Mouse (Mus musculus) limb, embryonic 11.5 days (tissue): ENCODE results near the gene Alox8. TPM values are rescaled to one million over a fixed set of nuclear protein-coding genes. Genes with fewer than 3 reads are reported as not detected.

Experiments
- ATAC-seq: fragments of 200-750 bp; cut with Nextera tagmentation; 2 replicates; pipeline ENCODE4 v1.8.0; 2017; ENCODE audit warnings: low read depth; ENCODE audit not compliant: insufficient number of reproducible peaks, low FRiP score, low TSS enrichment
- DNase-seq: peaks from one replicate; pipeline ENCODE4 v3.0.0-alpha.2; 2015; ENCODE audit warnings: low spot score
- H3K27ac ChIP-seq: fragments of 300-500 bp; sonication (generic); replicated peaks from 2 replicates; pipeline ENCODE4 v1.5.1; 2014; ENCODE audit warnings: low read depth, mild to moderate bottlenecking, low read length
- H3K27me3 ChIP-seq: fragments of 300-500 bp; sonication (generic); 2 replicates; pipeline ENCODE4 v1.6.1; 2014; ENCODE audit warnings: mild to moderate bottlenecking, low read length, mixed read lengths; ENCODE audit not compliant: control insufficient read depth, insufficient read depth
- H3K36me3 ChIP-seq: fragments of 300-500 bp; sonication (generic); 2 replicates; pipeline ENCODE4 v1.6.1; 2014; ENCODE audit warnings: mild to moderate bottlenecking, low read length, moderate library complexity, mixed read lengths; ENCODE audit not compliant: control insufficient read depth, insufficient read depth
- H3K4me1 ChIP-seq: fragments of 300-500 bp; sonication (generic); 2 replicates; pipeline ENCODE4 v1.6.1; 2014; ENCODE audit warnings: low read length, mixed read lengths; ENCODE audit not compliant: control insufficient read depth, insufficient read depth
- H3K4me2 ChIP-seq: fragments of 300-500 bp; sonication (generic); 2 replicates; pipeline ENCODE4 v1.6.1; 2014; ENCODE audit warnings: low read depth, mild to moderate bottlenecking, moderate library complexity; ENCODE audit not compliant: severe bottlenecking
- H3K4me3 ChIP-seq: fragments of 300-500 bp; sonication (generic); 2 replicates; pipeline ENCODE4 v1.5.1; 2014; ENCODE audit warnings: low read depth, low read length
- H3K9ac ChIP-seq: fragments of 300-500 bp; sonication (generic); 2 replicates; pipeline ENCODE4 v1.6.1; 2014; ENCODE audit warnings: mild to moderate bottlenecking, low read length
- H3K9me3 ChIP-seq: fragments of 300-500 bp; sonication (generic); 2 replicates; pipeline ENCODE4 v1.6.1; 2016; ENCODE audit warnings: low read length; ENCODE audit not compliant: control insufficient read depth
- WGBS: fragments of 180-500 bp; shearing (Covaris S2); extraction: QIAGEN DNeasy Blood & Tissue Kit; methylation state at CpG from one replicate; pipeline ENCODE4 v1.1.7; 2014; 5-methylcytosine and 5-hydroxymethylcytosine counted together
- polyA plus RNA-seq: library from polyadenylated mRNA; unstranded; fragments of >200 nt; fragmentation: Nextera tagmentation; extraction: Ambion mirVana; gene quantifications from 2 replicates; pipeline ENCODE4 v1.2.1, GENCODE M21; 2014

Alox8 gene
- polyA plus RNA-seq, 1 experiment from 2014 or later = 0.07 TPM

- Histone ChIP-seq H3K4me1 (no peaks in the 10 kb centered on the region), H3K27ac (no peak overlapping the region), H3K9ac (no peak overlapping the region), H3K9me3 (no peaks in the 10 kb centered on the region), H3K4me2 (peak overlapping the region; percentile 3; the same call in 1 of the 2 replicates), H3K36me3 (no peaks in the 10 kb centered on the region), H3K27me3 (peaks cover 20% of the 10 kb centered on the region), H3K4me3 (no peak overlapping the region; the same call in 1 of the 2 replicates)
- ATAC-seq (no peak), DNase-seq (no peak)
- 2% methylated on average over 14 of the region's 14 CpGs for WGBS
These were observed 449 bp downstream of the Alox8 start for GRCm38 (mm10) chr11:69197194-69197593.

- no peaks in the 10 kb centered on the region for H3K4me1 ChIP-seq
- WGBS = 14% methylated on average over 5 of the region's 5 CpGs
- H3K27me3 ChIP-seq = peaks cover 20% of the 10 kb centered on the region
- H3K4me2 ChIP-seq = 0 out of 2 replicates have a peak overlapping the region, but pooled peaks have one; percentile 3
- H3K9me3 ChIP-seq = no peaks in the 10 kb centered on the region
- DNase-seq (peak; percentile 22), ATAC-seq (no peak)
- H3K4me3 ChIP-seq = no peak overlapping the region
- no peak overlapping the region for H3K27ac ChIP-seq
- H3K36me3 ChIP-seq = no peaks in the 10 kb centered on the region
- H3K9ac ChIP-seq = no peak overlapping the region
These were observed 877 bp downstream of the Alox8 start for GRCm38 (mm10) chr11:69196766-69197165.

- WGBS = 2% methylated on average over 1 of the region's 1 CpGs
- no peak for ATAC-seq
- H3K27ac ChIP-seq = no peak overlapping the region
These were observed 4.8 kb downstream of the Alox8 start for GRCm38 (mm10) chr11:69192840-69193239.

GRCm38 (mm10) chr11:69185936-69186335, 11.7 kb downstream of the Alox8 start:
- WGBS = 81% methylated on average over 6 of the region's 6 CpGs
- ATAC-seq (no peak), DNase-seq (no peak)
- Histone ChIP-seq H3K4me2 (no peak overlapping the region), H3K27me3 (no peaks in the 10 kb centered on the region), H3K9me3 (no peaks in the 10 kb centered on the region), H3K9ac (no peak overlapping the region), H3K4me1 (no peaks in the 10 kb centered on the region), H3K27ac (no peak overlapping the region), H3K36me3 (no peaks in the 10 kb centered on the region), H3K4me3 (no peak overlapping the region)

More at GRCm38 (mm10) chr11:69192840-69193239, 4.8 kb downstream of the Alox8 start:
- DNase-seq = peak; percentile 51
- Histone ChIP-seq H3K9me3 (no peaks in the 10 kb centered on the region), H3K4me1 (no peaks in the 10 kb centered on the region), H3K9ac (no peak overlapping the region), H3K4me3 (no peak overlapping the region), H3K4me2 (no peak overlapping the region), H3K36me3 (no peaks in the 10 kb centered on the region), H3K27me3 (peaks cover 17% of the 10 kb centered on the region)

- H3K36me3 ChIP-seq = no peaks in the 10 kb centered on the region
- H3K27ac ChIP-seq = no peak overlapping the region
- 90% methylated on average over 5 of the region's 5 CpGs for WGBS
- no peak for DNase-seq
- no peaks in the 10 kb centered on the region for H3K9me3 ChIP-seq
- no peak for ATAC-seq
- no peaks in the 10 kb centered on the region for H3K4me1 ChIP-seq
- H3K9ac ChIP-seq = no peak overlapping the region
- H3K4me3 ChIP-seq = no peak overlapping the region
- H3K27me3 ChIP-seq = no peaks in the 10 kb centered on the region
- no peak overlapping the region for H3K4me2 ChIP-seq
These were observed 12.6 kb downstream of the Alox8 start for GRCm38 (mm10) chr11:69185031-69185430.

- no peak overlapping the region for H3K9ac ChIP-seq
These were observed 17.5 kb downstream of the Alox8 start for GRCm38 (mm10) chr11:69180120-69180519.

GRCm38 (mm10) chr11:69179512-69179911, 18.1 kb downstream of the Alox8 start:
- Histone ChIP-seq H3K4me2 (no peak overlapping the region), H3K27ac (no peak overlapping the region), H3K27me3 (no peaks in the 10 kb centered on the region), H3K36me3 (no peaks in the 10 kb centered on the region), H3K4me3 (no peak overlapping the region), H3K4me1 (no peaks in the 10 kb centered on the region), H3K9me3 (no peaks in the 10 kb centered on the region), H3K9ac (no peak overlapping the region)
- WGBS = 71% methylated on average over 3 of the region's 3 CpGs
- DNase-seq (no peak), ATAC-seq (no peak)

More at GRCm38 (mm10) chr11:69180120-69180519, 17.5 kb downstream of the Alox8 start:
- H3K4me2 ChIP-seq = no peak overlapping the region
- no peaks in the 10 kb centered on the region for H3K36me3 ChIP-seq
- no peaks in the 10 kb centered on the region for H3K4me1 ChIP-seq
- no peak for DNase-seq
- no peaks in the 10 kb centered on the region for H3K27me3 ChIP-seq
- no peak overlapping the region for H3K27ac ChIP-seq
- H3K4me3 ChIP-seq = no peak overlapping the region
- H3K9me3 ChIP-seq = no peaks in the 10 kb centered on the region
- ATAC-seq = no peak
- WGBS = 76% methylated on average over 4 of the region's 4 CpGs

- no peaks in the 10 kb centered on the region for H3K27me3 ChIP-seq
- no peak overlapping the region for H3K9ac ChIP-seq
- no peak overlapping the region for H3K27ac ChIP-seq
- H3K36me3 ChIP-seq = no peaks in the 10 kb centered on the region
- no peak overlapping the region for H3K4me2 ChIP-seq
- DNase-seq (no peak), ATAC-seq (no peak)
- no peaks in the 10 kb centered on the region for H3K4me1 ChIP-seq
- no peaks in the 10 kb centered on the region for H3K9me3 ChIP-seq
- no peak overlapping the region for H3K4me3 ChIP-seq
- 77% methylated on average over 3 of the region's 3 CpGs for WGBS
These were observed 19.1 kb downstream of the Alox8 start for GRCm38 (mm10) chr11:69178525-69178924.

GRCm38 (mm10) chr11:69174722-69175121, 22.9 kb downstream of the Alox8 start:
- no peak overlapping the region for H3K27ac ChIP-seq
- H3K9ac ChIP-seq = no peak overlapping the region
- DNase-seq (no peak), ATAC-seq (no peak)
- no peak overlapping the region for H3K4me3 ChIP-seq
- H3K4me2 ChIP-seq = no peak overlapping the region
- WGBS = 91% methylated on average over 7 of the region's 7 CpGs
- H3K9me3 ChIP-seq = no peaks in the 10 kb centered on the region
- no peaks in the 10 kb centered on the region for H3K27me3 ChIP-seq
- H3K4me1 ChIP-seq = no peaks in the 10 kb centered on the region
- H3K36me3 ChIP-seq = no peaks in the 10 kb centered on the region
